Mouse (Mus musculus) bone marrow, adult 2 months (tissue): ENCODE measurements around the gene Dusp14. TPM values are rescaled to one million over a fixed set of nuclear protein-coding genes. Genes with fewer than 3 reads are reported as not detected.

Experiments
- H3K27ac ChIP-seq: fragments of 200-500 bp; 2 replicates; pipeline ENCODE4 v1.5.1; 2012; ENCODE audit warnings: low read depth, mild to moderate bottlenecking, control low read depth, inconsistent platforms, low read length; ENCODE audit not compliant: control insufficient read depth, poor library complexity, insufficient read depth
- H3K4me1 ChIP-seq: fragments of 200-500 bp; 2 replicates; pipeline ENCODE4 v1.6.1; 2011; ENCODE audit warnings: low read length; ENCODE audit not compliant: control insufficient read depth, insufficient read depth
- H3K4me3 ChIP-seq: fragments of 200-500 bp; replicated peaks from 2 replicates; pipeline ENCODE3; 2011; ENCODE audit warnings: mild to moderate bottlenecking, low read depth, low read length, control low read depth; ENCODE audit not compliant: control insufficient read depth
- CTCF ChIP-seq: fragments of 200-500 bp; IDR thresholded peaks from 2 replicates; pipeline ENCODE4 v1.5.1; 2011; ENCODE audit warnings: low read length, control low read depth; ENCODE audit not compliant: control insufficient read depth, insufficient read depth
- POLR2A ChIP-seq: fragments of 200-500 bp; IDR thresholded peaks from 2 replicates; pipeline ENCODE4 v1.6.1; 2011; ENCODE audit warnings: low read depth, mild to moderate bottlenecking, control low read depth, low read length, borderline replicate concordance; ENCODE audit not compliant: control insufficient read depth
- WGBS: fragments of 180-500 bp; shearing (Covaris S2); methylation state at CpG from one replicate; pipeline ENCODE4 v1.1.7; 2018; 5-methylcytosine and 5-hydroxymethylcytosine counted together
- polyA plus RNA-seq: library from polyadenylated mRNA; stranded (reverse); fragments of >200 nt; gene quantifications from 2 replicates; pipeline ENCODE4 v1.2.4, GENCODE M21; 2011; ENCODE audit warnings: low replicate concordance; ENCODE audit not compliant: missing spikeins, insufficient read depth, insufficient read length

The Dusp14 gene
- 3.1 TPM in 1 of 2 replicates, not detected in the other for polyA plus RNA-seq

DNA sequence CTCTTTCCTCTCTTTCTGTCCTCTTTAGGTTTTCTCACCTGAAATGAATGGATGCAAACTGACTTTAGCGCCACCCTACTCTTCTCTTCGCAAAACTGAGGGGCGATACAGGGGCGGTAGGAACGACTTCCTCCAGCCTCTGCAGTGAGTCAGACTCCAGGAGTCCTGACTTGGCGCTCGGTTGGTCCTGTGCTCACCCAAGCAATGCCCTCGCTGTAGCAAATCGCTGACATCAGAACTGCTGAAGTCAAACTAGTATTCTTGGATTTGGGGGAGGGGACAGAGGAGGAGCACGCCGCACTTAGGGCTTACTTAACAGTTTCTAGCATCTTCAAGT lies at the start of gene Dusp14:
Dusp14 (minus strand) TSS at position 228 of the 337 bp plus-strand sequence.
- Histone ChIP-seq H3K4me3 (peak within 1 kb of the TSS; percentile 25), H3K27ac (no peak within 1 kb of the TSS), H3K4me1 (no peaks in the 10 kb centered on the region)
- TF ChIP-seq CTCF (no peak), POLR2A (no peak)
- WGBS = 6% methylated on average over 11 of the region's 11 CpGs

DNA sequence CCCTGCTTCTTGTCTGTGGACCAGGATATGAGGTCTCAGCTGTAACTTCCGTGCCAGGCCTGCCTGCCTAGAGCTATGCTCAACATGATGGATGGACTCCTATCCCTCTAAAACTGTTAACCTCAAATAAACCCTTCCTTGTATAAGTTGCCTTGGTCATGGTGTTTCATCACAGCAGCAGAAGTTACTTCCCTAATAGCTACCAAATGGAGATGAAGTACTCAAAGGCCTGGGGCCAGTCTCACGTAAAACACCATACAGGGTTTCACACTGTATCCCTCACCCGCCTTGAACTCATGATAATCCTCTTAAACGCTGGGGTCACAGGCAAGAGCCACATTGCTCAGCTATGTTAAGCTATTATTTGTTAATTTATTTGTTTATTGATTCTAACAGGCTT lies 48.4 kb upstream of the Dusp14 start:
- Histone ChIP-seq H3K27ac (no peak overlapping the region), H3K4me3 (no peak overlapping the region), H3K4me1 (no peaks in the 10 kb centered on the region; the same call in 1 of the 2 replicates)
- TF ChIP-seq CTCF = no peak
- TF ChIP-seq POLR2A = no peak
- WGBS = 68% methylated on average over 4 of the region's 4 CpGs

DNA sequence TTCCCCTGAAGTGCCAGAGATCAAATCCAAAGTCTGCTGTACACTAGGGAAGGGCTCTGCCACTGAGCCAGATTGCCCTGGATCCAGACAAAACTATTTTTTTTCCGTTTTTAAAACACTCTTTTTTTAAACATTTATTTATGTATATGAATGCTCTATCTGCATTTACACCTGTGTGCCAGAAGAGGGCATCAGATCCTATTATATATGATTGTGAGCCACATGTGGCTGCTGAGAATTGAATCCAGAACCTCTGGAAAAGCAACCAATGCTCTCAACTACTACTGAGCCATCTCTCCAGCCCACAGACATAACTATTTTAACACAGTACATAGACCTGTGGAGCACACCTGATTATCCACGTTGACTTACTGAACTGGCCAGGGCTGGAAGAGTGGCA lies 47.2 kb upstream of the Dusp14 start:
- H3K4me1 ChIP-seq = no peaks in the 10 kb centered on the region; the same call in 1 of the 2 replicates
- no peak overlapping the region for H3K4me3 ChIP-seq
- H3K27ac ChIP-seq = no peak overlapping the region
- WGBS = 69% methylated on average over 2 of the region's 2 CpGs
- TF ChIP-seq CTCF (no peak), POLR2A (no peak)

DNA sequence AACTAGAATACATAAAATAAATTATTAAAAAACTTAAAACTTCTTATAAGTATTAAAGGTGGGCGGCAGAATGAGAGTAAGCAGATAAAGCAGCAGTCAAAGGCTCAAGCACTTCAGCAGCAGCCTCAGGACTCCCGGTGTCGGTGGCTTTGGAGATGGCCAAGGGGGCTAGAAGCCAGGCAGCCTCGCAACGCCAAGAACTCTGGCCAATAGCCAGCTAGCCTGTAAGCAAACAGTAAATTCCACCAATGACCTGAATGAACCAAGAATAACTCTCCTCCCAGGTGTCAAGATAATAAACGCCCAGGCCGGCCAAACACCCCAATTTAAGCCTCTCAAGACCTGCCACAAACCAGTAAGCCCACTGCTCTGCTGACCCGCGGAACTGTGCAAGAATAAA lies 46.6 kb upstream of the Dusp14 start:
- H3K27ac ChIP-seq = no peak overlapping the region
- WGBS = 90% methylated on average over 9 of the region's 9 CpGs
- no peak overlapping the region for H3K4me3 ChIP-seq
- no peak for TF ChIP-seq CTCF
- TF ChIP-seq POLR2A = no peak
- no peaks in the 10 kb centered on the region; the same call in 1 of the 2 replicates for H3K4me1 ChIP-seq

DNA sequence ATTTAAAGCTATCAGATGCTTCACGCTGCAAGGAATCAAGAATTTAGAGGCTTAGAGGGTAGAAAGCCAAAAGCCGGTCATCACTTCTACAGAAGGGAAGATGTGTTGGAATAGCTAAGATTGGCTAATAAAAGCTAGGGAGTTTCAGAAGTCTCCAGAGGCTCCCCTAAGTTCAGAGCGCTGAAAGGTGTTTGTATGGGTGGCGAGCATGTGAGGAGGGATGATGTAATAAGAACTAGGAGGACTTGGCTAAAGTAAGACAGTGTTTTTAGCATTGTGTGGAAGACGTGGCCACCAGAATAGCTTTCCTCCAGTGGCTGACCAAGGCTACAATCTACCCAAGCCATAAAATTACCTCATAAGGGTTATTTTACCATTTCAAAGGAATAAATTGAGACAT lies 44.6 kb upstream of the Dusp14 start:
- WGBS = 88% methylated on average over 5 of the region's 5 CpGs
- Histone ChIP-seq H3K4me1 (no peaks in the 10 kb centered on the region; the same call in 1 of the 2 replicates), H3K4me3 (no peak overlapping the region), H3K27ac (no peak overlapping the region)
- TF ChIP-seq CTCF = no peak
- TF ChIP-seq POLR2A = no peak

DNA sequence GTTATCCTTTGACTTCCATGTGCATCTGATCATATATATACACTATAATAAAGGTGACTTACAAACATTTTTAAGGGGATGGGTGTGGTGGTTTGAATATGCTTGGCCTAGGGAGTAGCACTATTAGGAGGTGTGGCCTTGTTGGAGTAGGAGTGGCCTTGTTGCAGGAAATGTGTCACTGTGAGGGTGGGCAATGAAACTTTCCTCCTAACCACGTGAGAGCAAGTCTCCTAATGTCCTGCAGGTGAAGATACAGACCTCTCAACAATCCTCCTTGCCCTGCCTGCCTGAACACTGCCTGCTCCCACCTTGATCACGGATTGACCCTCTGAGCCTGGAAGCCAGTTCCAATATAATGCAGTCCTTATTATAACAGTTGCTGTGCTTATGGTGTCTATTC lies 38.1 kb upstream of the Dusp14 start:
- Histone ChIP-seq H3K4me3 (no peak overlapping the region), H3K27ac (no peak overlapping the region), H3K4me1 (no peaks in the 10 kb centered on the region)
- TF ChIP-seq CTCF (no peak), POLR2A (no peak)
- 58% methylated on average over 2 of the region's 2 CpGs for WGBS

DNA sequence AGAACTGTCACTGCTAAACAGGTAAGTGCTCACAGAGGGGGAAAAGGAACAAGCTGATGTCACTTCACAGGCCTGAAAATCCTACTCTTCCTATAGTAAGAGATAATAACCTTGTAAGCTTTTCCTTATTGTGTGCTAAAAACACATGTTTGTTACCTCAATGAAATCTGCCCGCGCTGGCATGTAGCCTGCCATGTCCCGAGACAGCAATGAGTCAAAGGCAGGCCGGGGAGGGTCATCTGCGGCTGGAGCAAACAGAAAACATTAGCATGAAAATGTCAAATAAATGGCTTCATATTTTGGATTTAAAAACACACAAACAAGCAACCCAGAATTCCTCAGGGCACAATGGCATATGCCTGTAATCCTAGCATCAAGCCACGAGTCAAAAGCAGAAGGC lies 35.0 kb upstream of the Dusp14 start:
- WGBS = 91% methylated on average over 6 of the region's 6 CpGs
- Histone ChIP-seq H3K27ac (no peak overlapping the region), H3K4me3 (no peak overlapping the region), H3K4me1 (no peaks in the 10 kb centered on the region)
- TF ChIP-seq POLR2A (no peak), CTCF (no peak)

DNA sequence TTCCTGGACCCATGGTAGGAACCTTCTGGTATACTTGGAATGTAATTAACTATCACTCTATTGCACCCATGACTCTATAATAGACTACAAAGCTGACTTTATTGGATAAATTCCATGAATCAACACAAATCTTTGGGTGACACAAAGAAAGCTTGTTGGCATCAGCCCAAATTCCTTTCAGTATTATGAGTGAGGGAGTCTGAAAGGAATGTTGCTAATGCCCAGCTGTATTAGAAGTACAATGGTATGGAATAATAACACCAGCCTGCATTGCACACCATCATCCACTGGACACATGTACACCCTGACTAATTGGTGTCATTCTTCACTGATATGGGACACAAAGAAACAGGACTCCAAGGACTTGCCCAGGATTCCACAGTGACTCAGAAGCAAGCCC lies 32.1 kb upstream of the Dusp14 start:
- Histone ChIP-seq H3K4me3 (no peak overlapping the region), H3K27ac (no peak overlapping the region), H3K4me1 (no peaks in the 10 kb centered on the region)
- no peak for TF ChIP-seq CTCF
- no peak for TF ChIP-seq POLR2A

DNA sequence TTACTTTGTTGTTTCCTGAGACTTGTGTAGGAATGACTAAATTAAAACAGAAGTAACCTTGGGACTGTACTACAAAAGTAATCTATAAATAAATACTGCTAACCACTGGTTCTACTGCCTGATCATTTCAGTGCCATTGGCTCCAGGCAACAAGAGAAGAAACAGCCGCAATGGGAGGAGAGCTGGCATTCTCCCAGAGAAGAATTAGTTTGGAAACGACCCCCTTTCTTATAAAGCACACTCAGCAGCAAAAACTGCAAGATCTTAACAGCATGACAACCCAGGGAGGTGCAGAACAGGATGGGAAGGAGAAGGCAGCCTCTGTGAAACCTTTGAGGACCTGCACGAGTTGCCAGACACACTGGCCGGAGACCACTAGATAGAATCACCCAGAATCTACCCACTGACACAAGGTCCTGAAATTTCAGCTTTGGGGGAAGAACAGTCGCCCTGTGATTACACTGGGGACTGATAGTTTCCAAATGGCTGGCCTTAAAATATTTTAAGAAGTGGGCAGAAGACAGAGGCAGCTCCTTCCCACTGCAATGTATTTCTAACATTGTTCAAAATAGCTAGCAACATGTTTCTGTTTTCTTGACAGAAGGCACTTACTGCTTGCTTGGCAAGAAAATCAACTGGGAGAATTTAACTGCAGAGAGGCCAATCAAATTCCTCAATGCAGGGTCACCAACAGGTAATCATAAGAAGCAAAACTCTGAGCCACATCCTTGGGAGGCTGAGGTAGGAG lies 28.4 kb upstream of the Dusp14 start:
- no peak overlapping the region for H3K4me3 ChIP-seq
- H3K27ac ChIP-seq = no peak overlapping the region
- H3K4me1 ChIP-seq = no peaks in the 10 kb centered on the region
- TF ChIP-seq CTCF (no peak), POLR2A (no peak)
- WGBS = 84% methylated on average over 5 of the region's 5 CpGs
